Mouse (Mus musculus) urinary bladder, adult 18-20 months (tissue): Measurements from ENCODE around the gene Slc51a.
A peak's percentile ranks its signal among the peaks of the same experiment; 100 is the strongest.
"Not testable (repeated sequence)": the region's sequence is repeated elsewhere in the genome, so short reads cannot be mapped to it uniquely, and the experiment has no call there.

ENCODE experiments used
- DNase-seq, 2 experiments: peaks; one replicate each; pipeline ENCODE4 v3.0.0; 2022; ENCODE audit warnings: low spot score in 2 of 2, mixed read lengths in 2 of 2

Slc51a gene

GRCm38 (mm10) chr16:32509066-32509942, 21.6 kb upstream of the Slc51a start:
- DNase-seq = peak in 1 of 2 experiments; percentile 36

GRCm38 (mm10) chr16:32508506-32509065, 20.9 kb upstream of the Slc51a start:
- no peak for DNase-seq

- no peak for DNase-seq
Observed at GRCm38 (mm10) chr16:32508035-32508434, 20.4 kb upstream of the Slc51a start.

- DNase-seq = peak in 1 of 2 experiments; percentile 44
Observed at GRCm38 (mm10) chr16:32507407-32507806, 19.7 kb upstream of the Slc51a start.

GRCm38 (mm10) chr16:32506868-32507267, 19.2 kb upstream of the Slc51a start:
- DNase-seq = no peak

GRCm38 (mm10) chr16:32506298-32506697, 18.6 kb upstream of the Slc51a start:
- no peak for DNase-seq

GRCm38 (mm10) chr16:32503633-32504032, 16.0 kb upstream of the Slc51a start:
- DNase-seq = no peak

GRCm38 (mm10) chr16:32502621-32503335, 15.1 kb upstream of the Slc51a start:
- DNase-seq = no peak

GRCm38 (mm10) chr16:32501459-32501858, 13.8 kb upstream of the Slc51a start:
- no peak for DNase-seq

- DNase-seq = peak; percentile 58 to 85
Observed at GRCm38 (mm10) chr16:32499430-32500037, 11.9 kb upstream of the Slc51a start.

GRCm38 (mm10) chr16:32498996-32499395, 11.3 kb upstream of the Slc51a start:
- no peak for DNase-seq

- no peak for DNase-seq
Observed at GRCm38 (mm10) chr16:32495965-32496364, 8.3 kb upstream of the Slc51a start, which contains the start of gene Zdhhc19. TSS of gene Zdhhc19 (plus strand) at chr16:32496265.

GRCm38 (mm10) chr16:32494371-32494770, 6.7 kb upstream of the Slc51a start:
- DNase-seq = not testable (repeated sequence)

GRCm38 (mm10) chr16:32488939-32489338, 1.3 kb upstream of the Slc51a start:
- no peak for DNase-seq

- no peak for DNase-seq
Observed at GRCm38 (mm10) chr16:32486046-32486445, 1.6 kb downstream of the Slc51a start.

GRCm38 (mm10) chr16:32485209-32485608, 2.5 kb downstream of the Slc51a start:
- DNase-seq = no peak

GRCm38 (mm10) chr16:32484431-32484871, 3.2 kb downstream of the Slc51a start:
- no peak for DNase-seq

GRCm38 (mm10) chr16:32479415-32479814, 8.3 kb downstream of the Slc51a start:
- DNase-seq = no peak

GRCm38 (mm10) chr16:32477315-32477714, 10.4 kb downstream of the Slc51a start:
- no peak for DNase-seq

GRCm38 (mm10) chr16:32472276-32473015, 15.2 kb downstream of the Slc51a start:
- DNase-seq = no peak
